Mouse (Mus musculus): Measurements from ENCODE around the gene Chsy1. TPM values are rescaled to one million over a fixed set of nuclear protein-coding genes. Genes with fewer than 3 reads are reported as not detected.
A peak's percentile ranks its signal among the peaks of the same experiment; 100 is the strongest.

The Chsy1 gene
- polyA plus RNA-seq, 1 experiment from 2014 or later: 22.5 TPM

DNA sequence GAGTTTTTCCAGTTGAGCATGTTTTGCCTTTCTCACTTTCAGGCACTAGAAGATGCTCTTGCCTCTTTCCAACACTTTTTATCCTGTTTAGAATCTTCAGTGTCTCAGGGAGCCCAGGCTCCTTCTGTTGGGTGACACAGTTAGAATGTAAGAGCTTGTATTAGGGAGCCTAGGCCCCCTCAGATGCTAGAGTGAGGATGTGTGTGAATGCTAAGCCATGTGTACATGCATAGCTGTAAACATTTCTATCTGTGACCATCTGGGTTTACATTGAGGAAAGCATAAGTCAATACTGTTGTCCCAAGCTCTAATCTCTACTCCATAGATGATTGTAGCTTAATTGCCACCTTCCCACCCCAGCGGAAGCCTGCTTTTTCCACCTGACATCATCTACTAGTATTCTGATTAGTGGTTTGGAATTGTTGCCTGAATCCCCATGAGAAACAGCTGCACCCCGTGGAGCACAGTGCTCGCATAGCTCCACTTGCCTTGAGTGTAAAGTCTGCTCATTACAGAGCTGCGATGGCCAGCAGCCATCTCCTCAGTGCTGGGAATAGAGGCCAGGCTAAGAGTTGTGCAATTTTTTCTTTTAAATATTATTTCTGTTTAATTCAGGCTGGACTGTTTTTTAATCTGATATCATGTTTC, 31.7 kb downstream of the Chsy1 start:
- Histone ChIP-seq H3K36me3 (ENCODE audit: insufficient read depth, low read length) (no peaks in the 10 kb centered on the region), H3K4me2 (replicated peaks; ENCODE audit: low read depth, low read length) (no peak overlapping the region), H3K9me3 (ENCODE audit: low read length) (no peaks in the 10 kb centered on the region), H3K4me3 (ENCODE audit: low read depth, low read length) (no peak overlapping the region), H3K4me1 (ENCODE audit: insufficient read depth, low read depth, low read length) (peaks cover 10% of the 10 kb centered on the region; the same call in 1 of the 2 replicates), H3K9ac (replicated peaks; ENCODE audit: low read depth) (no peak overlapping the region), H3K27me3 (replicated peaks; ENCODE audit: insufficient read depth, low read length) (no peaks in the 10 kb centered on the region), H3K27ac (ENCODE audit: low read length) (no peak overlapping the region)
- TF ChIP-seq EP300 (IDR thresholded peaks at IDR 0.05) (no peak), CTCF (IDR thresholded peaks at IDR 0.05) (no peak)
- 57% methylated on average over 4 of the region's 4 CpGs for WGBS
- DNase-seq (ENCODE audit: low spot score) (peak; percentile 40), ATAC-seq (peak; percentile 41; the same call in 1 of the 2 replicates)

DNA sequence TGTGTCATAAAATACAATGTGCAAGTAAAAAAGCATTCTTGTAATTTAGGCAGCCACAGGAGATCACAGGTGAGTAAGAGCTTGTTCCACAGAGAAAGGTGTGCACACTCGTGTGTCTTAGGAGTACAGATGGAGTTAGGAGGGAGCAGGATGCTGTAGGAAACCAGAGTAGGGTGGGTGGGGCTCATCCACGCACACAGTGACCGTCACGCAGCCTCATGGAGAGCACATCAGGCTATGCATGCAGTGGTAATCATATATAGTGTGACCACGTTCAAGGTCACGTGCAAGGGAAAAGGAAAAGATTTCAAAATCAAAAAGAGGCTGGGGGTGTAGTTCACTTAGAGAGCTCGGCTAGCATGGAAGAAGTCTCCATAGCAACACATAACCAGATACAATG, 33.2 kb downstream of the Chsy1 start:
- H3K9me3 ChIP-seq (ENCODE audit: low read length): no peaks in the 10 kb centered on the region
- no peak overlapping the region for H3K27ac ChIP-seq (ENCODE audit: low read length)
- TF ChIP-seq EP300 (IDR thresholded peaks at IDR 0.05): no peak
- TF ChIP-seq CTCF (IDR thresholded peaks at IDR 0.05): no peak
- H3K4me1 ChIP-seq (ENCODE audit: insufficient read depth, low read depth, low read length): peaks cover 9% of the 10 kb centered on the region; the same call in 1 of the 2 replicates
- no peak overlapping the region for H3K4me3 ChIP-seq (ENCODE audit: low read depth, low read length)
- ATAC-seq: no peak
- DNase-seq (ENCODE audit: low spot score): no peak
- WGBS: 85% methylated on average over 7 of the region's 7 CpGs
- H3K27me3 ChIP-seq (replicated peaks; ENCODE audit: insufficient read depth, low read length): no peaks in the 10 kb centered on the region
- H3K4me2 ChIP-seq (replicated peaks; ENCODE audit: low read depth, low read length): no peak overlapping the region
- H3K36me3 ChIP-seq (ENCODE audit: insufficient read depth, low read length): no peaks in the 10 kb centered on the region
- H3K9ac ChIP-seq (replicated peaks; ENCODE audit: low read depth): no peak overlapping the region

DNA sequence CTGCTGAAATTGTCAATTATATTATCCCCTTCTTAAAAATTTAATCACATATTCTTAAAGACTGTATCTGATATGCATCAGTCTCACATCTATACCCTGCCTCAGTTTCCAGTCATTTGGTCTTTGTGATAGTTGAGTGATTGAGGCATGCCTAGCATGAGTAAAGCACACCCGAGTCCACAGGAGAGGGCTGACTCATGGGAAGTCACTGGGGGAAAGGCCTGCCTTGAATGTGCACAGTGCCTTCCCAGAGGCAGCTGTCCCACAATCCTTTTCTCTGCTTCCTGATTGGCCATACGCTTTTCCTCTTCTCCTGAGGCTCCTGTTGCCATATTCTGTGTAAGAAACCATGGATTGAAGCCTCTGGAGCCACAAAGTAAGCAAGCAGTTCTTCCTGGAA, 35.2 kb downstream of the Chsy1 start:
- H3K4me2 ChIP-seq (replicated peaks; ENCODE audit: low read depth, low read length): no peak overlapping the region
- peaks cover 13% of the 10 kb centered on the region; the same call in 1 of the 2 replicates for H3K4me1 ChIP-seq (ENCODE audit: insufficient read depth, low read depth, low read length)
- H3K9ac ChIP-seq (replicated peaks; ENCODE audit: low read depth): no peak overlapping the region
- no peak overlapping the region for H3K4me3 ChIP-seq (ENCODE audit: low read depth, low read length)
- H3K9me3 ChIP-seq (ENCODE audit: low read length): no peaks in the 10 kb centered on the region
- no peak overlapping the region for H3K27ac ChIP-seq (ENCODE audit: low read length)
- no peaks in the 10 kb centered on the region for H3K36me3 ChIP-seq (ENCODE audit: insufficient read depth, low read length)
- H3K27me3 ChIP-seq (replicated peaks; ENCODE audit: insufficient read depth, low read length): no peaks in the 10 kb centered on the region
- TF ChIP-seq EP300 (IDR thresholded peaks at IDR 0.05): no peak
- TF ChIP-seq CTCF (IDR thresholded peaks at IDR 0.05): no peak
- 87% methylated on average over 2 of the region's 2 CpGs for WGBS
- DNase-seq (ENCODE audit: low spot score): no peak
- no peak for ATAC-seq

DNA sequence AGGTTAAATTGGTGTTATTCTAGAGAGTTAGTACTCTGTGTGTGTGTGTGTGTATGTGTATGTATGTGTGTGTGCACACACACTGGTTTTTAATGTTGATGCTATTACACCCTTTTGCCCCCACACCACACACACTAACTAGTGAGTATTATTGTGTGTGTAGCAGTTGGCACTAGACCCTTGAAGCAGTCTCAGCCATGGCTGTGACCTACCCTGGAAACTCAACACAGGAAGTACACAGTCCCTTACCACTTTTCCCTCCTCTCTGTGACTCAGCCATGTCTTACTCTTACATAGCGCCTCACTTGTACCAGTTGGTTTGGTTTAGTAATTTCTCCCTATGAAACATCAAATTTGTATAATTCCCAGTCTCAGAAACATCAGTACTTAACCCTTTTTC, 37.8 kb downstream of the Chsy1 start:
- 93% methylated on average over 1 of the region's 1 CpGs for WGBS
- H3K4me2 ChIP-seq (replicated peaks; ENCODE audit: low read depth, low read length): no peak overlapping the region
- 0 out of 2 replicates have a peak, but pooled peaks cover 4% of the 10 kb centered on the region for H3K4me1 ChIP-seq (ENCODE audit: insufficient read depth, low read depth, low read length)
- DNase-seq (ENCODE audit: low spot score) (no peak), ATAC-seq (no peak)
- H3K27ac ChIP-seq (ENCODE audit: low read length): no peak overlapping the region
- H3K9ac ChIP-seq (replicated peaks; ENCODE audit: low read depth): no peak overlapping the region
- no peaks in the 10 kb centered on the region for H3K9me3 ChIP-seq (ENCODE audit: low read length)
- H3K27me3 ChIP-seq (replicated peaks; ENCODE audit: insufficient read depth, low read length): no peaks in the 10 kb centered on the region
- no peak overlapping the region for H3K4me3 ChIP-seq (ENCODE audit: low read depth, low read length)
- no peaks in the 10 kb centered on the region for H3K36me3 ChIP-seq (ENCODE audit: insufficient read depth, low read length)
- TF ChIP-seq CTCF (IDR thresholded peaks at IDR 0.05) (no peak), EP300 (IDR thresholded peaks at IDR 0.05) (no peak)

DNA sequence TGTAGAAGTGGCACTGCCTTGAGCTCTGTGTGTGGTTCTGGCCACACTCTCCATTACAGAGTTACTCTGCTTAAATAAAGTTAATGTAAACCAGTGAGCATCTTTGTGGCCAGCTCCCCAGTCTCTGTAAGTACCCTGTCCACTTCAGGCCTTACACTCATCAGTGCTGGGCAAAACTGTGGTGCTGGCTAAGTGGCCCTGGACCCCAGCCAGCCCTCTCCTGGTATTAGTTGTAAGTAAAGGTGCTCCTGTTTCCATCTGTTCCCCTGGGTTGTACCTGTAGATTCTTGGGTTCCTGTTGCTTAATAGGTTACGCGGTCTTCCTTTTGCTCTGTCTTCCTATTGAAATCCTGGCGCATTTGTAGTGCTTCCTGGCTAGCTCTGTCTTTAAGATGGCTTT, 38.5 kb downstream of the Chsy1 start:
- H3K9ac ChIP-seq (replicated peaks; ENCODE audit: low read depth): no peak overlapping the region
- H3K4me2 ChIP-seq (replicated peaks; ENCODE audit: low read depth, low read length): no peak overlapping the region
- DNase-seq (ENCODE audit: low spot score) (no peak), ATAC-seq (peak; percentile 25; the same call in 1 of the 2 replicates)
- TF ChIP-seq CTCF (IDR thresholded peaks at IDR 0.05): no peak
- no peak for TF ChIP-seq EP300 (IDR thresholded peaks at IDR 0.05)
- WGBS: 67% methylated on average over 3 of the region's 3 CpGs
- no peak overlapping the region for H3K27ac ChIP-seq (ENCODE audit: low read length)
- H3K9me3 ChIP-seq (ENCODE audit: low read length): no peaks in the 10 kb centered on the region
- H3K4me3 ChIP-seq (ENCODE audit: low read depth, low read length): no peak overlapping the region
- no peaks in the 10 kb centered on the region for H3K27me3 ChIP-seq (replicated peaks; ENCODE audit: insufficient read depth, low read length)
- no peaks in the 10 kb centered on the region for H3K36me3 ChIP-seq (ENCODE audit: insufficient read depth, low read length)
- H3K4me1 ChIP-seq (ENCODE audit: insufficient read depth, low read depth, low read length): 0 out of 2 replicates have a peak, but pooled peaks cover 4% of the 10 kb centered on the region

DNA sequence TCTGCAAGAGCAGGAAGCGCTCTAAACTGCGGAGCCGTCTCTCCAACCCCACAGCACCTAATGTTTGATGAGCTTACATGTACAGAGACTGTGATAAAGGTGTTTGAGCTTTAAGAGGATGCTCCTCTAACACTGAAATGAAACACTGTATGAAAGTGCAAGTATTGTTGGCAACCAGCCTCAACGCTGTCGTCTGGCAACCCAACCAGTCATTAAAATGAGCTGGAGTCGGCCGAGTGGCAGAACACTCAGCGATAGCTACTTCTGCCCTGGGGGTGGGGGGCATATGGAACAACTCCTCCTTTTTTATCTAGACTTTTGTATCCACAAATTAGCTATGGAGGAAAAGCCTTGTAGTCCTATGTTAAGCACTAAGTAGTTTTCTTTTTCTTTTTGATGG, 40.2 kb downstream of the Chsy1 start:
- H3K4me3 ChIP-seq (ENCODE audit: low read depth, low read length): no peak overlapping the region
- H3K4me1 ChIP-seq (ENCODE audit: insufficient read depth, low read depth, low read length): 0 out of 2 replicates have a peak, but pooled peaks cover 4% of the 10 kb centered on the region
- no peak overlapping the region for H3K27ac ChIP-seq (ENCODE audit: low read length)
- no peak for DNase-seq (ENCODE audit: low spot score)
- H3K4me2 ChIP-seq (replicated peaks; ENCODE audit: low read depth, low read length): no peak overlapping the region
- H3K9ac ChIP-seq (replicated peaks; ENCODE audit: low read depth): no peak overlapping the region
- no peaks in the 10 kb centered on the region for H3K36me3 ChIP-seq (ENCODE audit: insufficient read depth, low read length)
- no peaks in the 10 kb centered on the region for H3K9me3 ChIP-seq (ENCODE audit: low read length)
- no peak for ATAC-seq
- WGBS: 62% methylated on average over 8 of the region's 8 CpGs
- TF ChIP-seq CTCF (IDR thresholded peaks at IDR 0.05) (no peak), EP300 (IDR thresholded peaks at IDR 0.05) (no peak)
- no peaks in the 10 kb centered on the region for H3K27me3 ChIP-seq (replicated peaks; ENCODE audit: insufficient read depth, low read length)
